Mouse (Mus musculus) adrenal gland, postnatal 36 days (tissue): ENCODE results near the gene Fam83e. TPM values are rescaled to one million over a fixed set of nuclear protein-coding genes. Genes with fewer than 3 reads are reported as not detected.

Source experiments
- DNase-seq, 2 experiments: peaks; one replicate each; pipeline ENCODE4 v3.0.0; 2021; ENCODE audit warnings: mixed read lengths in 1 of 2
- total RNA-seq, 2 experiments: library from RNA; stranded (reverse); gene quantifications; 2 replicates each; pipeline ENCODE4 v1.2.3; 2021

The Fam83e gene
- total RNA-seq, 2 experiments from 2014 or later, result 0.36 to 0.46 TPM

DNA sequence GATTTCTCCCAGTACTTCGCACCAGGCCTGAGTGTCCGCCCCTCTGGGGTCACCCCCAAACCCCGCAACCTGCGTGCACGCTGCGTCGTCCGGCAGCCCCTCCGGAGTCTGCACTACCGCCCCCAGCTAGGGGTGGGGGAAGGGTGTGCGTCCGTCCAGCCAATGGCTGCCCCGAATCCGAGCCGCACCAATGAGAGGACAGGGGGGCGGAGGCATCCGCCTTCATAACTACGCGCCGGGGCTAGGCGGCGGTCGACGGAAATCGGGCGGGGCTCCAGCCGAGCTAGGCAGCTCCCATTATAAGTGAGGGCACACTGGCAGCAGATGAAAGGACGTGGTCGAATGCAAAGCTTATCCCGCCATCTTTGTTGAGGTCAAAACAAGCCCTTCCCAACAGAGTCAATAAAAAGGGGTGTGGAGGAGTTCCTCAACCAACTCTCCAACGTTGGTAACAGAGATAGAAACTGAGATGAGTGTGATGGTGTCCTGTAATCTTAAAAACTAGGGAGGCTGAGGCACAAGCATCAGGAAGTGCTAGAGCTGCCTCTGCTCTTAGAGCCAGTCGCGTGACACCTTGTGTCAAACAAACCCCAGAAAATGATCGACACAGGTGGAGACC is 5.8 kb upstream of the Fam83e start, which contains the start of gene Rpl18:
Gene Rpl18, plus strand, starts transcription at position 368 of the 619 bp plus-strand sequence.
- peak; percentile 99 for DNase-seq

DNA sequence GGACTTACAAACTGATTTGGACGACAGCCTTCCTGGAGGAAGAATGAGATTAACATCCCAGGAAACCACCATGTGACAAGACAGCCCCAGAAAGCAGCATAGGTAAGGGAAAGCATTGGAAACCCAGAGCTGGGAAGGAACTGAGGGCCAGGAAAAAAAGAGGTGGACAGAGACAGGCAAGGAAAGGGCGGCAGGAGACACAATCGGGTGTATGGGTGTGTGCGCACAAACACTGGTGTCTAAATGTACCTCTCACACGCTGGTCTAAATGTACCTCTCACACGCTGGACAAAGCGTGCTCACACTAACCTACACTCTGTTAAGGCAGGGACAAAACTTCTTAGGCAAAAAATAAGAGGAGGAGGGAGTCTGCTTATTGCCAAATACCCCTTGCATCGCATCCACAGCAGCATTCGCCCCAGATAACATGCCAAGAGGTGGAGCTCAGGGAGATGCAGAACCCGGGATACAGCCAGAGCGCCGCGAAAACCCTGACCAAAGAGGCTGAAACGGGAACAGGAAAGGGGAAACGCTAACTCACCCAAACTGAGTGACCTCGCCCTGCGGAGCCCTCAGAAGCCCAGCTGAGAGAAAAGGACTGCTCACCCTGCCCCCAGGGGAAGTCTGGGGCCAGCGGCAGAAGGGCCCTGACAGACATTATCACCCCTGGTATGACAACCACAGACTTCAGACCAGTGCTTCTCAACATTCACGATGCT is 5.1 kb upstream of the Fam83e start:
- DNase-seq, result peak in 1 of 2 experiments; percentile 45

GRCm38 (mm10) chr7:45716460-45716857 is 4.6 kb upstream of the Fam83e start:
- no peak for DNase-seq

DNA sequence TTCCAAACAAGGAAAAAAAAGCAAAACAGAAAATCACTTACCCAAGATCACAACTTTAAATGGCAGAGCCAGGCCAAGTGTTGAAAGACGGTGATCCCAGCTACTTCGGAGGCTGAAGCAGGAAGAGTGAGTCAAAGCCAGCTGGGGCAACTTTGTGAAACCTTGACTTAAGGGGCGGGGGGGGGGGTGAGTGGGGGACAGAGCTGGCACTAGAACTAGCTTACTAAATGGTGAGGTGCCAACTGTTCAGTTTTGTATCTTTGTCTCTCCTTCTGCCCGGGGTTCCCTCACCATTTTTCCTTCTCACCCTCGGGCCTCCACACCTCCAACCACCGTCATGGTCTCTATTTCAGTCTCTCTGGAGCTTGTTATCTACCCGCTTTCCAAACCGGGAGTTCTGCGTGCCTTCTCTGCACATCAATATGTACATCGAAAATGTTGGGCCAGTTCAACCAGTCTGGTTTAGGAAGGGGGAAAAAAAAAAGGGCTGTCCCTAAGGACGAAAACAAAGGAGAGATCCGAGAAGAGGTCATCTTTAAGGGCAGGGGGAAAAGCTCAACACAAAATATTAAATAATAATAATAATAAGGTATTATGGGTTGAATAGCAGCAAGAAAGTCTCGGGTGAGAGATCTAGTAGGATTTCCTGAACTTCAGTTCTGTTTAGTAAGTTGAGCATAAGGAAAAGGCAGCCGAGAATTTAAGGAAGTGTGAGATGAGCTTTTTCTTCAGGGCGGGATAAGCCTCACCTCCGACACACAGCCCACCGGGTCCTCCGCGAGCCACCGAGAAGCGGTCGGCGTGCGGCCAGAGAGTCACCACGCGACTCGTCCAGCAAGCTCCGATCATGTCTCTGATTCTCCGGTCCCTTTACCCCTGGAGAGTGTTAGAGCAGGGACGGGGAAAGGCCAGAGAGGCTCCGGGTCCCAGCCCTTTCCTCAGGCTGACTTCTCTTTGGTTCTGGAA is 3.8 kb upstream of the Fam83e start:
- no peak for DNase-seq

DNA sequence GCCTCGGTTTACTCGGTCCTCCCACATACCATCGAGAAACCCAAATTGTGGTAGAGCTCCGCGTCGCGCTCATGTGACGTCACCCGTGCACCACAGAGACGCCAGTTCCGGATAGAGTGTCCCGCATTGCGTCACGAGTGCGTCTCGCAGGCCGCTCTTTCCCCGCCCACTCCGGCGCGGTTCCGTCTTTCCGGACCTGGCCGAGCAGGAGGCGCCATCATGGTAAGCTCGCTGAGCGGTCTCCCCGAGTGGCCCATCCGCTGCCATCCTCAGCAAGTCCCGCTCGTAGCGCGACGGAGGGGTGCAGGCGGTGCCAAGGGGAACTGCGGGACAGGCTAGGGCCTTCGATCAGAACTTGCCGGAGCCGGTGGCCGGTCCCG is 3.1 kb upstream of the Fam83e start, which contains the start of gene Sphk2:
Gene Sphk2, minus strand, starts transcription at position 85 of the 380 bp plus-strand sequence.
- peak; percentile 97 to 98 for DNase-seq

GRCm38 (mm10) chr7:45718331-45718730 is 2.7 kb upstream of the Fam83e start:
- DNase-seq, result no peak

- DNase-seq, result no peak
These were observed 1.8 kb upstream of the Fam83e start for GRCm38 (mm10) chr7:45719180-45719579.

DNA sequence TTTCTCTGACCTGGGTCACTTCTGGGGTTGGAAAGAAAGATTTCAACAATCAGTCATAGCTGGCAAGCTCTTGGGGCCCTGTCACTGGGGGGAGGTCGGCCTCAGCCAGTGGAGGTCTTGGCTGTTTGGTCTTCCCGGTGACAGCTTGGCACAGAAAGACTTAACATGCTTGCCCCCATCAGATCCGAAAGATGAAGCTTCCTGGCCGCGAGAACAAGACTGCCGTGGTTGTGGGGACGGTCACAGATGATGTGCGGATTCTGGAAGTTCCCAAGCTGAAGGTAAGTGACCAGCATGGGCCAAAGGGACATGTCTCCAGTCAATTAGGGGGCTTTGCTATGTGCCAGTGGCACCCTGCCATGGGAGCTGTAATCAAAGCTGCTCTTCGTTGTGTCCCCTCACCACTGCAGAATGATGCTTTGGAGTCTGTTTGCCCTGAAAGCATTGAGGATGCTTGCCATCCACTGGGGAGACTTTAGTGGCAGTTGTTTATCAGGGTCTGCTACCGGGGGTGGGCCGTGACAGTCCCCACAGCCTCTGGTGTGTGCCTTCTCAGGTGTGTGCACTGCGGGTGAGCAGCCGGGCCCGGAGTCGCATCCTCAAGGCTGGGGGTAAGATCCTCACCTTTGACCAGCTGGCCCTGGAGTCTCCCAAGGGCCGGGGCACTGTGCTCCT is 1.1 kb upstream of the Fam83e start:
- no peak for DNase-seq

DNA sequence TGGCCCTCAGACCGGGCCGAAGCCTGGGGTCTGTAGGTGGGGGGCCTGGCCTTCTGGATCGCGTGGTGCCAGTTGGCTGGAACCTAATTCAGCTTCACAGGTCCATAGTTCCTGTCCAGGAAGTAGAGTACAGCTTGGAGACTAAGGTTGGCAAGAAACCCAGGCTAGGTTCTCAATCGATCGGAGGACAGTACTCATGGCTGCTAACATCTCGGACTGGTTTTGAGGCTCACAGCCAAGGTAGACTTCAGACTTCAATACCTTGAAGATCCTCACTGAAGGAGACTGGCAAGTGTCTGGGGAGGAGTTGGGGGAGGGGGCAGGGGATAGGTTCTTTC is 191 bp downstream of the Fam83e start:
- no peak for DNase-seq

GRCm38 (mm10) chr7:45721642-45722347 is 783 bp downstream of the Fam83e start:
- no peak for DNase-seq

DNA sequence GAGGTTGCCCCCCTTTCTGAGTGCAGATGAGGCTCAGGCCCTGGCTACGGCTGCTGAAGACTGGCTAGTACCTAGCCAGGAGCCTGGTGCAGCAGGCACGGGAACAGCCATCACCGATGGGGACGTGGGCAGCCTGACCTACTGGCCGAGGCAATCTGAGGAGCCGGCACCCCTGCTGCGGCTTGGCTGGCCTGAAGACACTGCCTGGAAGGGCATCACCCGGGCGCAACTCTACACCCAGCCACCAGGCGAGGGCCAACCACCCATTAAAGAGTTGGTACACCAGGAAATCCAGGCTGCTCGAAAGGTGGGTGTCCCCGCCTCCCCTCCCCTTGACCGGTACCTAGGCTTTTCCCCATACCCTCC is 1.3 kb downstream of the Fam83e start:
- no peak for DNase-seq

- no peak for DNase-seq
These were observed 2.3 kb downstream of the Fam83e start for GRCm38 (mm10) chr7:45723301-45723700.

DNA sequence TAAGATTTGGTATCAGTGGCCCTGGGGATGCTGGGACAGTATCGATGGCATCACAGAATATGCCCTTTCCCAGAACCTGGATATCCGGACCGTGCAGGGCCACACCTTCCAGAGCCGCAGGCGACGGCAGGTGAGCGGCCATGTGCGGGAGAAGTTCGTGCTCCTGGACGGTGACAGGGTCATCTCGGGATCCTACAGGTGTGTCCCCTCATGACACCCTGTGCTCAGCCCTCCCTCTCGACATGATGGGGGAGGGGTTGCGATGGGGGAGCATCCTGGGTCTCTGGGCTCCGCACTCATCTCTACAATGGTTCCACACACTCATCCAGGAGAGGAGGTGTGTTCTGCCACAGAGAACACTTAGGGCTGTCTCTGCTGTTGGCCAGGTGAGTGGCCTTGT is 2.8 kb downstream of the Fam83e start:
- no peak for DNase-seq

DNA sequence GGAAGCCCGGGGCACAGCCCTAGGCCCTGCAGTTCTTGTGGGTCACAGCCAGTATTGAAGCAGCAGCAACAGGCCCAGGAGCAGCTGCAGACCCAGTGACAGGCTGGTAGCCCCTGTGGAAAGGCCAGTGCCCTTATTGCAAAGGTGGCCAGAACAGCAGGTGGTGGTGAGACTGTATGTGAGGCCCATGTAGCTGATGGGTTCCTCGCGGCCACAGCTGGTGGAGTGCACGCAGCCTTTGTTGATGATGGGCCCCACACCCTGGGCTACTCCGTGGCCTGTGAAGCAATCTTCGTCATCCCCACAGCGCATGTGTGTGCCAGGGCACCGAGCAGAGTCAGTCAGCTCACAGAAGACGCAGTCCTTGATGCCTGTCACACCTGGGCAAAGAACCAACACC is 4.1 kb downstream of the Fam83e start:
- no peak for DNase-seq

GRCm38 (mm10) chr7:45725713-45726112 is 4.7 kb downstream of the Fam83e start, which contains the start of gene Spaca4:
TSS of gene Spaca4 (minus strand) at chr7:45725813.
- DNase-seq, result no peak

DNA sequence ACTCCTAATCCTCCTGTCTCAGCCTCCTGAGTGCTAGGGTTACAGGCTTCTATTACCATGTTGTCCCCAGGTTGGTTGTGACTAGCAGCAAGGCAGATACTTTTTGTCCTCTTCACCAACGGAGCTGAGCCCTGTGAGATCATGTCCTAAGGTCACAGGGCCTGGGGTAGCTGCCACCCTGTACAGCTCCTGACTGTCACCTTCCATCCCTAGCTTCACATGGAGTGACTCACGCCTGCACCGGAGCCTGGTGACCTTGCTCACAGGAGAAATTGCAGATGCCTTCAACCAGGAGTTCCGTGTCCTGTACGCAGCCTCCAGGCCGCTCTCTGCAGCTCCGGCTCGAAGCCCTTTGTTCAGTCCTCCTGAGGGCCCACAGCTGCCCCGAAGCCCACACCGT is 5.4 kb downstream of the Fam83e start:
- DNase-seq, result peak; percentile 53 to 62

DNA sequence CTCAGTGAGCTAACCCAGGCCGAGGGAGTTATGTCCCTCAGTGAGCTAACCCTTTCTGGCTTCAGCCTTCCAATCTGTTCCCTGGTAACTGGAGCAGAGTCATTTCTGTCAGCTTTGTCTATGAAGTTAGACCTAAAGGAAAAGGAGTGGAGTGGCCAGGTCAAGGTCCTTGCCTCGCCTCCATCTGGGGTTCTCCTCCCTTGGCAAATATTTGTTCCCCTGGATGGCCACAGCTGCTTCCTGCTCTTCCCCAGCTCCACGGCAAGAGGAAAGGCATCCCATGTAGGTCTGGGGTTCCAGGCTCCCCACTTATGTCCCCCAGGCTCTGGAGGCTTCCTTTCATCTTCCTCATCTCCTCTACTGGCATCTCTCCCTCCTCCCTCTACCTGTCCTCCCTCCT is 6.6 kb downstream of the Fam83e start:
- DNase-seq, result no peak

DNA sequence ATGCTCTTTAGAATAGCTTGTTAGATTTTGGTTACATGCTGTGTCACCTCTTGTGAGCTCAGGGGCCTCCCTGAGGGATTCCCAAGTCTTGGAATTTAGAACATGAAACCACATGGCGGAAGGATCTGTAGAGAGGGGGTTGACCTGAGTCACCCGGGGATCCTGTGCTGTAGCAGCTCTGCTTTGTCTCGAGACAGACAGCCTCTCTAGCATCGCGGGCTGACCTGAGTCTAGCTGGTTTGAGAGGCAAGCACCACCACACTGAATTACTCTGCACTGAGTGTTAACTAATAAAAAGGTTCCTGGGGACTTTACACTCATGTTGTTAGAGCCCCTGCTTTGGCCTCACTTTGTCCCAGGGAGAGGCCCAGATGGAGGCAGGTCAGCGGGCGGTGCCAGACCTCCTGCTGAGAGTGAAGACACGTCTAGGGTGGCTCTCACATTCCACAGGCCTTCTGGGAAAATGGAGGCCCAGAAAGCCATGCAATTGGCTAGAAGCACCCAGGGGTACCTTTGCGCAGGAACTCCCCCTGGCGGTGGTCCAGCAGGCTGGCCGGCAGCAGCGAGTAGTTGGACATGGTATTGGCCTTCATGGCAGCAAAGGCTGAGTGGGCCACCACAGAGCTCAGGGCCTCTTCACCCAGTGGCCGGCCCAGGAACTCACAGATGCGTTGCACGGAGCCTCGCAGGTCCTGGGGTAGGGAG is 9.9 kb downstream of the Fam83e start:
- DNase-seq, result peak in 1 of 2 experiments; percentile 80

GRCm38 (mm10) chr7:45733477-45733876 is 12.5 kb downstream of the Fam83e start:
- DNase-seq, result no peak

DNA sequence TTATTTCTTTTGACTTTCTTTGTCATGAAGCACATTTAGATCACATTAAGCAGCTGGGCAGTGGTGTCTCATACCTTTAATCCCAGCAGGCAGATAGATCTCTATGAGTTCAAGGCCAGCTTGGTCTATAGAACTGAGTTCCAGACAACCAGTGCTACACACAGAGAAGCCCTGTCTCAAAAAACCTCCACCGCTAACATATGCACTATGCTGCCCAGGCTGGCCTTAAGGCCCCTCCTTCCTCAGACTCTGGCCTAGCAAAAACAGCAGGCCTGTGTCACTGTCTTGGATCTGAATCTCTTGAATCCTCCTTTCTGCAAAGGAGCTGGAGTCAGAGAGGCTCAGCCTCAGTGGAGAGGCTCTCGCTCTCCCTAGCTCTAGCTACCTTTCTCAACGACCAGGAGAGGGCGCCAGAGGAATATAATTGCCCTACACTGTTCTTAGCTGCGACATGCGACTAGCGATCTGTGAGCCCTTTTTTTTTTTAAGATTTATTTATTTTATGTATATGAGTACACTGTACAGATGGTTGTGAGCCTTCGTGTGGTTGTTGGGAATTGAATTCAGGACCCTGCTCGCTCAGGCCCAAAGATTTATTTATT is 18.3 kb downstream of the Fam83e start:
- peak; percentile 83 to 87 for DNase-seq
